Mouse (Mus musculus): ENCODE results near the gene Gtsf1l.

DNA sequence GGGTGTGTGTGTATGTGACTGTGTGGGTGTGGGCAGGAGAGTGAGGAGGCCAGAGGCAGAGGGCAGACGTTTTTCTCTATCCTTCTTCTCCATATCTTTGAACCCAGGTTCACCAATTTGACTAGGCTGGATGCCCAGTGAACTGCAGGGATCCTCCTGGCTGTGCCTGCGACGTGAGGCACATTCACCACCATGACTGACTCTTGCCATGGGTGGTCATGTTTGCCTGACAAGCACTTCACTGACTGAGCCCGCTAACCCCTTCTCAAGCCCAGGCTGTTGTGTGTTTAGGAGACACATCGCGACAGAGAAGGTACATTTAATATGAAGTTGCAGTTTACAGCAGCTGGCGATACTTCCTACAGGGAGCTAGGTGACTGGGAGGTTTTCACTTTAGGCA lies 14.6 kb upstream of the Gtsf1l start:
- TF ChIP-seq POLR2A (IDR thresholded peaks at IDR 0.05; ENCODE audit: insufficient read depth, low read depth, low read length) (no peak), CTCF (IDR thresholded peaks at IDR 0.05) (no peak), EP300 (IDR thresholded peaks at IDR 0.05; ENCODE audit: insufficient read depth, low read depth, low read length) (no peak)

Data from heart, adult 2 months (tissue).